Mouse (Mus musculus): ENCODE measurements around the gene Dleu7. TPM values are rescaled to one million over a fixed set of nuclear protein-coding genes. Genes with fewer than 3 reads are reported as not detected.

The Dleu7 gene
- total RNA-seq, 1 experiment = 0.98 TPM

DNA sequence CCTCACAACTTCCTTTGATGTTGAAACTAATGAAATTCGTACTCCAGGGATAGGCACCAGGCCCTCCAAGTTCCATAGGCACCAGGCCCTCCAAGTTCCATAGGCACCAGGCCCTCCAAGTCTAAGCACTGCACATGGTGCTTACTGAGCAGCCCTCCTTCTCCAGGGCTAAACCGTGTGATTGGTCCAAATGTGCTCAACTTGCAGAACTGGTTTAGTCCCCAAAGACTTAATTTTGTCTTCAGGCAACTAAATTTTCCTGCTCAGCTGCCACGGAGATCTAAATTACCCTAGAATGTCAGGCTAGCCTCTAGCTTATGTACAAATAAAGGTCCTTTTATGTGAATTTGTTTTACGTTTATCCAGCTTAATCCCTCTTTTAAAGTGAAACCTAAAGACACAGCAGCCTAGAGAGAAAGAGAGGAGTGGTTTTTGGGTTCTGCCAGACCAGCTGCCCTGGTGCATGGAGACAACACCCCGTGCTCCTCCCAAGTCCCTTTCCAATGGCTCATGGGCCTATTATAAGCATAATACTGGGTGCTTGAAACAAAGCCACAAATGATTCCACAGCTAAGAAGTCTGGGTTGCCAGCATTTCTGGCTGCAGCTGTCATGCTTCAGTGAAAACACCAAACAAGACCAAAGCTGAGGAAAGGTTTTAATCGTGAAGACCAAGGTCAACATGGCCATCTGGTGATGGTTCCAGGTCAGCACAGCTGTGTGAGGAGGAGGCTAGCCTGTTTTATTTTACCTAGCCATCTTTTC, 29.9 kb upstream of the Dleu7 start:
- in situ Hi-C loops (cut with MboI; ENCODE audit: low sequenced_read_pairs in 2 of 2, unreplicated experiment in 2 of 2) = no loop called here
- Histone ChIP-seq H3K27ac (ENCODE audit: insufficient read depth, low read depth, low read length, poor library complexity, severe bottlenecking) (no peak overlapping the region), H3K9ac (ENCODE audit: insufficient read depth, low read depth, low read length, poor library complexity, severe bottlenecking) (no peak overlapping the region), H3K36me3 (ENCODE audit: control insufficient read depth, insufficient read depth, low read length, poor library complexity, severe bottlenecking) (no peaks in the 10 kb centered on the region), H3K4me1 (ENCODE audit: control insufficient read depth in 2 of 2, insufficient read depth in 2 of 2, low read length in 2 of 2, poor library complexity in 1 of 2) (0 out of 4 replicates have a peak, but pooled peaks cover 0 to 2% of the 10 kb centered on the region in 2 experiments), H3K9me3 (ENCODE audit: control insufficient read depth, insufficient read depth, low read depth, low read length) (no peaks in the 10 kb centered on the region), H3K4me3 (ENCODE audit: insufficient read depth in 1 of 2, low read depth in 1 of 2, low read length in 2 of 2, poor library complexity in 1 of 2, severe bottlenecking in 1 of 2) (no peak overlapping the region)
- no peak for DNase-seq (ENCODE audit: low read depth, low spot score)
- TF ChIP-seq CHD2 (IDR thresholded peaks at IDR 0.05; ENCODE audit: low read depth, low read length) = no peak
- TF ChIP-seq HCFC1 (IDR thresholded peaks at IDR 0.05; ENCODE audit: borderline replicate concordance, insufficient read depth, low read length) = no peak
- no peak for TF ChIP-seq ZC3H11A (IDR thresholded peaks at IDR 0.05; ENCODE audit: borderline replicate concordance, low read depth, low read length)
- no peak for TF ChIP-seq MAFK (IDR thresholded peaks at IDR 0.05; ENCODE audit: insufficient read depth, low read depth, low read length)
- TF ChIP-seq ZNF384 (IDR thresholded peaks at IDR 0.05; ENCODE audit: low read depth, low read length) = no peak

DNA sequence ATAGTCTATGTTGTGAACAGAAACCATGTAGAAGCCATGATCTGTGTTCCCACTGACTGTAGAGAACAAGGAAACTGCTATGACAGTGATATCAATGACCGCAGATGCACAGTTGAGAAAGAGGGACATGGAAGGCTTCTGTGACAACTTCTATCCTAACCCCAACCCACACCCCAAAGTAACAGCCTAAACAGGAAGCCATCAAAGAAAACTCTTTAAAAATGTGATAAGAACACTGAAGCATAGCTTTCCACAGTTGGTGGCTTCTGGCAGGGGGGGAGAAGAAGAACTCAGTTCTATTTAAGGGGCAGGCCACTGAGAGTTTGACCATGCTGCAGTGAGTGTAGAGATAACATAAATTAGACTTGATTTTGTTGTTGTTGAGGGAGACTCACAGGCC, 18.8 kb upstream of the Dleu7 start:
- TF ChIP-seq ZC3H11A (IDR thresholded peaks at IDR 0.05; ENCODE audit: borderline replicate concordance, low read depth, low read length) = no peak
- no peak for TF ChIP-seq ZNF384 (IDR thresholded peaks at IDR 0.05; ENCODE audit: low read depth, low read length)
- TF ChIP-seq CHD2 (IDR thresholded peaks at IDR 0.05; ENCODE audit: low read depth, low read length) = no peak
- TF ChIP-seq MAFK (IDR thresholded peaks at IDR 0.05; ENCODE audit: insufficient read depth, low read depth, low read length) = no peak
- no peak for TF ChIP-seq HCFC1 (IDR thresholded peaks at IDR 0.05; ENCODE audit: borderline replicate concordance, insufficient read depth, low read length)
- no peaks in the 10 kb centered on the region for H3K4me1 ChIP-seq (ENCODE audit: control insufficient read depth in 2 of 2, insufficient read depth in 2 of 2, low read length in 2 of 2, poor library complexity in 1 of 2)
- H3K9me3 ChIP-seq (ENCODE audit: control insufficient read depth, insufficient read depth, low read depth, low read length) = no peaks in the 10 kb centered on the region
- DNase-seq (ENCODE audit: low read depth, low spot score) = no peak
- no peak overlapping the region for H3K27ac ChIP-seq (ENCODE audit: insufficient read depth, low read depth, low read length, poor library complexity, severe bottlenecking)
- H3K9ac ChIP-seq (ENCODE audit: insufficient read depth, low read depth, low read length, poor library complexity, severe bottlenecking) = no peak overlapping the region
- no peaks in the 10 kb centered on the region for H3K36me3 ChIP-seq (ENCODE audit: control insufficient read depth, insufficient read depth, low read length, poor library complexity, severe bottlenecking)
- H3K4me3 ChIP-seq (ENCODE audit: insufficient read depth in 1 of 2, low read depth in 1 of 2, low read length in 2 of 2, poor library complexity in 1 of 2, severe bottlenecking in 1 of 2) = no peak overlapping the region
- in situ Hi-C loops (cut with MboI; ENCODE audit: low sequenced_read_pairs in 2 of 2, unreplicated experiment in 2 of 2) = no loop called here

DNA sequence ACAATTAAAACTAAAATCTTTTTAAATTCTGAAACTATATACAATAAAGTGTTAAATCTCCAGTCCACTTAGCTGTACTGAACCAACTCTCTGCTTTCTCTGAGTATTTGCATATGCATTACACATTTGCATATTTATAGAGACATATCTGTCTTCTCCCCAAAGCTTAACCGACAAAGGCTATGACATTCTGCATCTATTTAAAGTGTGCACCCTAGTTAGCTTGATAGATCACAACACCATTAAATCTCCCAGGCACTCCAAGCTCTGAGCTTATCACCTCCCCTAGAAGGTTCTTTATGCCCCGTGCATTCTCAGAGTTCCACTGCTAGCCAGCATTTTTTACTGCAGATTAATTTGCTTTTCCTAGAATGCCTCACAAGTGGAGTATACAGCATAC, 16.2 kb upstream of the Dleu7 start:
- Histone ChIP-seq H3K9me3 (ENCODE audit: control insufficient read depth, insufficient read depth, low read depth, low read length) (no peaks in the 10 kb centered on the region), H3K9ac (ENCODE audit: insufficient read depth, low read depth, low read length, poor library complexity, severe bottlenecking) (no peak overlapping the region), H3K36me3 (ENCODE audit: control insufficient read depth, insufficient read depth, low read length, poor library complexity, severe bottlenecking) (no peaks in the 10 kb centered on the region), H3K4me1 (ENCODE audit: control insufficient read depth in 2 of 2, insufficient read depth in 2 of 2, low read length in 2 of 2, poor library complexity in 1 of 2) (no peaks in the 10 kb centered on the region), H3K4me3 (ENCODE audit: insufficient read depth in 1 of 2, low read depth in 1 of 2, low read length in 2 of 2, poor library complexity in 1 of 2, severe bottlenecking in 1 of 2) (no peak overlapping the region), H3K27ac (ENCODE audit: insufficient read depth, low read depth, low read length, poor library complexity, severe bottlenecking) (no peak overlapping the region)
- TF ChIP-seq HCFC1 (IDR thresholded peaks at IDR 0.05; ENCODE audit: borderline replicate concordance, insufficient read depth, low read length) (no peak), ZNF384 (IDR thresholded peaks at IDR 0.05; ENCODE audit: low read depth, low read length) (no peak), MAFK (IDR thresholded peaks at IDR 0.05; ENCODE audit: insufficient read depth, low read depth, low read length) (no peak)
- no peak for DNase-seq (ENCODE audit: low read depth, low spot score)
- in situ Hi-C loops (cut with MboI; ENCODE audit: low sequenced_read_pairs in 2 of 2, unreplicated experiment in 2 of 2) = no loop called here

DNA sequence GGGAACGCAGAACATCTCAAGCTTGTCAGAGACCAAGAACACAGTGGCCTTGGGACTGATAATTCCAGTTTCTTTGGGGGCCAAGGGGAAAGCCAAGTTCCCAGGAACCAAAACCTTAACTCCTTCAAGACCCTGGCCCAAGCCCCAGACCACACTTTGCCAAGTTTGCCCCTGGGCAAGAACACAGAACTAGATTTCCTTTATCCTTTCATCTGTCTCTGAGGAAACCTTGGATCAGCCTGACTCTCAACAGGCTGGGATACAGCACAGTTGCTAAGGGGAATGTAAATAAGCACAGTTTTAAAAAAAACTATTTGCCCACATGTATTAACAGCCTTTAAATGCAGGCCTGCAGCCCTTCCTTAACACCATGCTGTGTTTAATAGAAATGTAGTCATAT, 14.7 kb upstream of the Dleu7 start:
- H3K4me3 ChIP-seq (ENCODE audit: insufficient read depth in 1 of 2, low read depth in 1 of 2, low read length in 2 of 2, poor library complexity in 1 of 2, severe bottlenecking in 1 of 2) = no peak overlapping the region
- 0 out of 4 replicates have a peak, but pooled peaks cover 0 to under 1% of the 10 kb centered on the region in 2 experiments for H3K4me1 ChIP-seq (ENCODE audit: control insufficient read depth in 2 of 2, insufficient read depth in 2 of 2, low read length in 2 of 2, poor library complexity in 1 of 2)
- H3K9me3 ChIP-seq (ENCODE audit: control insufficient read depth, insufficient read depth, low read depth, low read length) = no peaks in the 10 kb centered on the region
- H3K27ac ChIP-seq (ENCODE audit: insufficient read depth, low read depth, low read length, poor library complexity, severe bottlenecking) = no peak overlapping the region
- in situ Hi-C loops (cut with MboI; ENCODE audit: low sequenced_read_pairs in 2 of 2, unreplicated experiment in 2 of 2) = no loop called here
- no peak for DNase-seq (ENCODE audit: low read depth, low spot score)
- no peak overlapping the region for H3K9ac ChIP-seq (ENCODE audit: insufficient read depth, low read depth, low read length, poor library complexity, severe bottlenecking)
- no peak for TF ChIP-seq CHD2 (IDR thresholded peaks at IDR 0.05; ENCODE audit: low read depth, low read length)
- no peaks in the 10 kb centered on the region for H3K36me3 ChIP-seq (ENCODE audit: control insufficient read depth, insufficient read depth, low read length, poor library complexity, severe bottlenecking)

DNA sequence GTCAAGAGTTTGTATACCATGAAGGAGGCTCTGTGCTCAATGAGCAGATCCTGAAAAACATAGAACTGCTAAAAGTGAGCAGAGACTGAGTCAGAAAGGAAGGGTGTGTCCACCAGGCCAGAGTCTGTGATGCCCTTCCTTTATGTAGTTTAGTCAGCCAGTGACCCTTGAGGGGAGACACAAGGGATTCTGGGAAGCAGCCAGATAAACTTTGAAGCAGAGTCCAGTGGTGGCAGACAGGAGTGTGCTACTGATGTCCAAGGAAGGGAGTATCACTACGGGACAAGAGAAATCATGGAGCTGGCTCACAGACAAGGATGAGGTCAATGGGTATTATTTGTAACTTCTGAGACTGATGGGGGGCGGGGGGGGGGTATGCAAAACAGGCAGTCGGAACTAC, 7.2 kb upstream of the Dleu7 start:
- Histone ChIP-seq H3K9me3 (ENCODE audit: control insufficient read depth, insufficient read depth, low read depth, low read length) (no peaks in the 10 kb centered on the region), H3K4me1 (ENCODE audit: control insufficient read depth in 2 of 2, insufficient read depth in 2 of 2, low read length in 2 of 2, poor library complexity in 1 of 2) (peaks cover 3 to 9% of the 10 kb centered on the region in 2 experiments; a peak in 3 of 4 replicates), H3K4me3 (ENCODE audit: insufficient read depth in 1 of 2, low read depth in 1 of 2, low read length in 2 of 2, poor library complexity in 1 of 2, severe bottlenecking in 1 of 2) (no peak overlapping the region), H3K27ac (ENCODE audit: insufficient read depth, low read depth, low read length, poor library complexity, severe bottlenecking) (no peak overlapping the region), H3K36me3 (ENCODE audit: control insufficient read depth, insufficient read depth, low read length, poor library complexity, severe bottlenecking) (no peaks in the 10 kb centered on the region), H3K9ac (ENCODE audit: insufficient read depth, low read depth, low read length, poor library complexity, severe bottlenecking) (no peak overlapping the region)
- no peak for TF ChIP-seq MAFK (IDR thresholded peaks at IDR 0.05; ENCODE audit: insufficient read depth, low read depth, low read length)
- TF ChIP-seq CHD2 (IDR thresholded peaks at IDR 0.05; ENCODE audit: low read depth, low read length) = no peak
- no peak for TF ChIP-seq HCFC1 (IDR thresholded peaks at IDR 0.05; ENCODE audit: borderline replicate concordance, insufficient read depth, low read length)
- TF ChIP-seq ZNF384 (IDR thresholded peaks at IDR 0.05; ENCODE audit: low read depth, low read length) = no peak
- TF ChIP-seq ZC3H11A (IDR thresholded peaks at IDR 0.05; ENCODE audit: borderline replicate concordance, low read depth, low read length) = no peak
- in situ Hi-C loops (cut with MboI; ENCODE audit: low sequenced_read_pairs in 2 of 2, unreplicated experiment in 2 of 2) = no loop called here
- no peak for DNase-seq (ENCODE audit: low read depth, low spot score)

All from ES-E14 (cell line).